Mouse (Mus musculus) cerebellum, adult 9-11 months (tissue): ENCODE results near the gene Hoxc5.

Source experiments
- DNase-seq: peaks from one replicate; pipeline ENCODE4 v3.0.0; 2022

Gene Hoxc5

DNA sequence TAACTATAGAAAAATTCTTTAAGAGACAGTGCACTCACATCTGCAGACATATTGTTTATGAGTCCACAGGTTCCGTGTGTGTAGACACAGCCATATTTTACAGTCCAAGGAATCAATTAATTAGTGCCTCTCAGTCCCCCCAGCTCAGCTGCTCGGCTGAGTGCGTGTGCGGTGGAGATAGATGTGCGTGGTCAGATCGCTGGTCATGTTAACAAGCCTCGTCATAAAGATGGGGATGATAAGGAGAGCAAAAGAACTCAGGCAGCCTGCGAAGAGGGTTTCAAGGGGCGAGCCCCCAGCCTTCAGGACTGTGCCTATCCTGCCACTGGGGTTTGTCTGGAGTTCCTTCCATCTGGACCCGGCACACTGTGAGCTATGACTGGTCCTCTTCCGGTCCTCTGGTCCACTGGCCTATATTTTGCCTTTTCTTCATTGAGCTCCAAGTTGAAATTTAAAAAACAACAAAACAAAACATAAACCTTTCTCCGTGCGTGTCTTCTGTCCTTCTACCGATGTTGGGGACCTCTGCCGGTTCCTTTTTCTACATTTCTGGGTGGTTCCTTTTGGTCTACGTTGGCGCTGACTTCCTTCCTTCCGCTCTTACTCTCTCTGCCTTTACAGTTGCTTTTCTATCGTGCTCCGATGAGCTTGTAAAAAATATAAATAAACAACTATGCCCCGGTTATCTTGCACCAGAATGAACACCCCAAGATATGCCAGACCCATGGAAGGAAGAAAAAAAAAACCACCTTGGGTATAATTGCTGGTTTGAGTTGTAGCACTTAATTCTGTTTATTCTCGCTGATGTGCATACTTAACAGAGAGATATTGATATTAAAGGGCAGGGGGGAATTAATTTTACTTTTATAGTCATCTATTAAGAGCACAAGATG is 21.8 kb upstream of the Hoxc5 start:
- no peak for DNase-seq

DNA sequence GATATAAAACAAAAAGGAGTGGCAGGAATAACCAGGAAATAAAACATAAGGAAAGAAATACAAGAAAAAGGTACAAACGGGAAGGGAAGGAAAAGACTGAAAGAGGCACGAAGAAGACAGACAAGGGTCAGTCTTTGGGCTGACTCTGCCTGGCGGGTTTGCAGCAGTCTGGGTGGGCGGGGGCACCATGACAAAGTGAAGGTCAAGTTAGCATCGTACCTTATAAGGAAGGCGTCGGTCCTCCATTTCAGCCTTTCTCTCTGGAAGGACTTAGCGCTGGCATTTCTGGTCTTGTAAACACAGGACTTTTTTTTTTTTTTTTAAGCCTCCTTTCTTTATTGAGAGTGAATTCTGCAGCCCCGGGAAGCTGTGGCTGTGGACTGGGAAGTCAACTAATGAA is 20.0 kb upstream of the Hoxc5 start:
- DNase-seq = no peak

DNA sequence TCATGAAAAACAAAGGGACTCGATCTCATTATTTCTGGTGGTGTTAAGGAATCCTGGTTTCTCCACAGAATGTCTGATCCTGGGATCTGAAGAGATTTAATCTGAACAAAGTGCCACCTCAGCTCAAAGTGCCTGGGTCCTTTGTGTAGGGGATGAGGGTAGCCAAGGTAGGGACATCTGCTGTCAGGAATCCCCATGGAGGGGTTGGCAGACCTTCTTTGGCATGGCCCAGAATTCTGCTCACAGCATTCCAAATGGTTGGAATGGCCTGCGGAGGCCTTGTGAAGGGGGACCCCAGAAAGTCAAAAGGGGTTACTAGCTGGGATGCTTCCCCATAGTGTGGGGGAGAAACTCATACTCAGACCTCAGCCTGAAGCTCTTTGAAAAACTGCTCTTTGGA is 18.4 kb upstream of the Hoxc5 start:
- no peak for DNase-seq

DNA sequence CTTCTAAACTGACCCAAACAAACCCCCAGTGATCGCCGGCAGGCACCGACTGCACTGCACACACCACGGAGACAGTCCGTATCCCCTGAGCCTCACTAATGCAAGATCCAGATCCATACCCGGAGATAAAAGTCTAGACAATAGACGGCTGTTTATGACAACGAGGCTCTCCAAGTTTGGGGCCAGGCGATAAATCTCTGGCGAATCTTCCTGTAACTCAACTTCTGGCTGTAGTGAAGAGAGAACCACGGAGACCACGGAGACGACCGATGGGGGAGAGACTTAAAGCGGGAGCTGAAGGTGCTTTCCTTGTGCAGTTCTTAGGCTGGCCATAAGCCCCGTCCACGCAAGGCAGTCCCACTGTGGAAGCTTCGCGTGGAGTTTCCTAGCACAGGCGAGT is 17.5 kb upstream of the Hoxc5 start:
- DNase-seq = no peak

DNA sequence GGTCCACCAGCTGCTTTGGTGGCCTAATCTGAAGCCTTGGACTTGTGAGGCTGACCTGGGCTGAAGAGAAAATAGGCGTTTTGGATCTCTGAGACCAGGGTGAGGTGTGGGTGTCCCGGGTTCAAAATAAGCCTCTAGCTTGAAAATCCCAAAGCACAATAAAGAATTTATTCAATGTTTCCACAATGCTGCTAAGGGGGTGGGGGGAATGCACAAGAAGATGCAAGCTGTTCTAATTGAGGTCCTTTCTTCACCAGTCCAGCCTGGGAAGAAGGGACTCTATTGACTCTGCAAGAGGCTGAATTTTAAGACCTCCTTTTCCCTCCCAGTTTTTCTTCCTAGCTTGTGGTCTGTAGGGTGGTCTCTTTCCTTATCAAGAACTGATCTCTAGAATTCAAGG is 16.4 kb upstream of the Hoxc5 start:
- DNase-seq = no peak

DNA sequence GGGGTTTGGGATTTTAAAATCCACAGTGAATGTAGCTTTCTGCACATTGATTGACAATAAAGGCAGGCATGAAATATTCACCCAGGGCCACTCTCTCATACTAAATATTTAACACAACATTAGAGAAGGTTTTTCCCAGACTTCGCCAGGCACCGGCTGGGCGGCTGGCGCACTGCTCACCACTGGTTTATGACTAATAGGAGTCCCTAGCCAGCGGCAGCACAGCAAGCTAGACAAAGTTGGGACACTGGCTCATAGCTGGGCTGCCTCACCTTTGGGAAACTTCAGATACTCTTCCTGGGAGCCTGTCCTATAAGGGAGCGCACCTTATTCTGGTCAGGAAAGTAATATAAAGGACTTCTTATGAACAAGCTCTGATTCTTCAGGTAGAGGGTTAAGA is 13.7 kb upstream of the Hoxc5 start:
- DNase-seq = no peak

DNA sequence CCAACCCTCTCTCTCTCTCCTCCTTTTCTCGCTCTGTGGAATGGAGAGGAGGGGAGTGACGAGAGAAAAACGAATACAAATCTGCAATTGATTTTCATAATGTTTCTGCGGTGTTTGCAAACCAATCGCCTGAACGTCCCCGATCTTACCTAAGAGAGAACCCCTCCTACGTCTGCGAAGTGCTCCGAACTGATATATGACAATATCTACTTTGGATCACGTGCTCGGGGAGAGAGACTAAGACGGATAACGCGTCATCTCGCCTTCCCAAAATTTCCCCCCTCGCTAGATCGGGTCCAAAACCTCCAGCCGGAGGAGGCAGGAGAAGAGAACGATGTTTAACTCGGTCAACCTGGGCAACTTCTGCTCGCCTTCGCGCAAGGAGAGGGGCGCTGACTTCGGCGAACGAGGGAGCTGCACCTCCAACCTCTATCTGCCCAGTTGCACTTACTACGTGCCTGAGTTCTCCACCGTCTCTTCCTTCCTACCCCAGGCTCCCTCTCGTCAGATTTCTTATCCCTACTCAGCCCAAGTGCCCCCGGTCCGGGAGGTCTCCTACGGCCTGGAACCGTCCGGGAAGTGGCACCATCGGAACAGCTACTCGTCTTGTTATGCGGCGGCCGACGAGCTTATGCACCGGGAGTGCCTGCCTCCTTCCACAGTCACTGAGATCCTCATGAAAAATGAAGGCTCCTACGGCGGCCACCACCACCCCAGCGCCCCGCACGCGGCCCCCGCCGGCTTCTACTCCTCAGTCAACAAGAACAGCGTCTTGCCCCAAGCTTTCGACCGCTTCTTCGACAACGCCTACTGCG is 12.8 kb upstream of the Hoxc5 start, which contains the start of gene Hoxc11:
TSS of gene Hoxc11 (plus strand) at position 236 of the 815 bp plus-strand sequence.
- DNase-seq = no peak

DNA sequence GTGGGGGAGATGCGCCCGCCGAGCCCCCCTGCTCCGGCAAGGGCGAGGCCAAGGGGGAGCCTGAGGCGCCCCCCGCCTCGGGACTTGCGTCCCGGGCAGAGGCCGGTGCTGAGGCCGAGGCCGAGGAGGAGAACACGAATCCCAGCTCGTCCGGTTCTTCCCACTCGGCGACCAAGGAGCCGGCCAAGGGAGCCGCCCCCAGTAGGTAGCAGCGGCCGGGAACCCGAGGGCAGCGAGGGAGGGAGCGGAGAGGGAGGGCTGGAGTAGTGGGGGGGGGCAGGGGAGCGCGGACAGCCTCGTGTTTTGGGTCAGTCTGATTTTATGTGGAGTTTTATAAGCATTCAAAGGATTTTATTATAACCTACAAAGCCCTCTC is 12.2 kb upstream of the Hoxc5 start:
- no peak for DNase-seq

DNA sequence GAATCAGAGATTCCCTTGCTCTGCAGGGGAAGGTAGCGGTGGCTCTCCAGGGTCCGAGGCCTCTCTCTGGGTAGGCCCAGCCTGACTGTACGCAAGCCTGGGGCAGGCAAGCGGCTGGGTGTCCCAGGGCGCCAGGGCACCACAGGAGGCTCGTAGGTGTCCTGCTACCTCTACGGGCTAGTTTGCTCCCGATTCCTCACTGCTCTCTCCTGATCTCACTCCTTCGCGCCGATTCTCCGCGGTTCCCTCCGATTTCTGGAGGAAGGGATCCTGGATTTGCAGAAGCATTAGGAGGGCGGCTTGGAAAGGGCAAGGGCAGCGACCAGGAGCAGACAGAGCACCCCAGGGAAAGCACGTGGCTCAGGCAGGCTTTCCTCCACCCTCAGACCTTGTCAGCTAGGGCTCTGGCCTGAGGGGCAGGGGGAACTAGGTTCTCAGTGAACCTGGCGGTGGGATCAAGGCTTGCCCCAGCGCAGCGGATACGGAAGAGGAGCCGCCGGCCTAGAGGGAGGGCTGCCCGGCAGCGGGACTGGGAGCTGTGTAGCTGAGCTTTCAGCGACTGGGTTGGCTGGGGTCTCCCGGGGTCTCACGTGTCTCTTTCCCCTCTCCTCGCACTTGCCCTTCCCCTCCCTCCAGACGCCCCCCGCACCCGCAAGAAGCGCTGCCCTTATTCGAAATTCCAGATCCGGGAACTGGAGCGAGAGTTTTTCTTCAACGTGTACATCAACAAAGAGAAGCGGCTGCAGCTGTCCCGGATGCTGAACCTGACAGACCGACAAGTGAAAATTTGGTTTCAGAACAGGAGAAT is 11.2 kb upstream of the Hoxc5 start:
- no peak for DNase-seq

DNA sequence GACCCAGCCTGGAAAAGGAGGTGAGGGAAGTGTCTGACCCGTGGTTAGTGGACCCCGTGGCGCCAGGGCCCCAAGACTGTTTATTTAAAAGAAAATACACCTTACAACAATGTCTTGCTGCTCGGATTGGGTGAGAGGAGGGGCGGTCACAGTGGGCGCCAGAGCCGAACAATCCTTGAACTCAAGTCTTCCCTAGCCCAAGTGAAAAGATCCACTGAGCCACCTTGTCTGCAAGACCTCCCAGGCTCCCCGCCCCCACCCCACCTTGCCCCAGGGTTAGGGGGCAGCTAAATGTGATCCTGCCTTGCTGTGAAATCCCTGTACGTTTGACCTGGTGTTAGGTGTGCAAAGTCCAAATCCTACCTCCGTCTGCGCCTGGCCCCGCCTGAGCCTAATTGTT is 10.3 kb upstream of the Hoxc5 start:
- no peak for DNase-seq

DNA sequence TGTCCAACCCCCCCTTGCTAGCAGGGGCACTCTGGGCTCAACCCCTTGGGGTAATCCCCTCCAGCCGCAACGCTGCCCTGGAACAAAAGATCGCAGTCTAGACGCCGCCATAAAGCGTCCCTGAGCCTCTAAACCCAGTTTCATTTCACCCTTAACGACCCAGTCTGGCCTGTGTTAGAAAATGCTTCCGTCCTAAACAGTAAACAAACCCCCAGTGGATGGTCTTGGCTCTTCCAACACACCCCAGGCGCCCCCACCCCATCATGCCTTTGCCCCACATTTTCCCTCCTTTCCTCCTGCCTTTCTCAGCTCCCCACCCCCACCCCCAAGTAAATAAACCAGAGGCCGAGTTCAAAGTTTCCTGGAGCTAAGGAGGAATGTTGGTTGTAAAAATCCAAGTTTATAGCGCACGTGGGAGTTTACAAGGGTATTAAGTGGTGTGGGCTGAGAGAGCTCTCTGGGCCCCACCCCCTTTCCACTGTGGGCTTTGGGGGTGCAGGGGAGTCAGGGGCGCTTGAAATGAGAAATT is 7.5 kb upstream of the Hoxc5 start:
- no peak for DNase-seq

DNA sequence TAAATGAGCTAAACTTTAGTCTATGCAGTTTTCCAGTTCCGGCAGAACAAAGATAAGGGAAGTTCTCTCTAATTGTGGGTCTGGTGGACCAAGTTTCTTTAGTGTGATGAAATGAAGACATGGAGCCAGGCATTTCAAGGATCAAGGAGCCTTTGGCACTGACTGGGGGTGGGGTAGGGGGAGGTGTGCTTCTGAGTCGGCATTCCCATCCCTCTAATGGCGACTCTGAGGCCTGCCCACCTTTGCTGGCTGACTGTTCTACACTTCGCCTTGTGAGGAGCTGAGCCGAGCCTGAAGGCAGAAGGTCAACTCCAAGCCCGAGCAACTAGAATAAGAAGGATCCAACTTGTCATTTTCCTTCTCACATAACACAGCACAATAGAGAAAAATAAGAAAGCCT is 5.5 kb upstream of the Hoxc5 start:
- DNase-seq = no peak

DNA sequence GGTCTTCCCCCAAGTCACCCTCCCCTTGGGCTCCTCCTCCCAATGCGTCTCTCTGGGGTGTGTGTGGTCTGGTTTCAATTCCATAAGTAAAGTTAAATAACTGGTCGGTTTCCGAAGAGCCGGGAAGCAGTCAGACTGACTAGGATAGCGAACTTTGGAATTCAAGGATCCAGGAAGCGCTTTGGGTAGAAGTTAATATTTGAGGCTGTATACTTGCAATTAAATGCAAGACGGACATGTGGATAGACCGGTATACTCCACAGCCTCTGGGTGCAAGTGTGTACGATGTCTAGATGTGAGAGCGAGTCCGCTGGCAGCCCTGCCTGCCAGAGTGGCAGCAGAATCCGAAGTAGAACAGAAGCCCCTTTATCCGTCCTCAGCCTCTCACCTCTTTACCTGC is 4.8 kb upstream of the Hoxc5 start:
- DNase-seq = no peak

DNA sequence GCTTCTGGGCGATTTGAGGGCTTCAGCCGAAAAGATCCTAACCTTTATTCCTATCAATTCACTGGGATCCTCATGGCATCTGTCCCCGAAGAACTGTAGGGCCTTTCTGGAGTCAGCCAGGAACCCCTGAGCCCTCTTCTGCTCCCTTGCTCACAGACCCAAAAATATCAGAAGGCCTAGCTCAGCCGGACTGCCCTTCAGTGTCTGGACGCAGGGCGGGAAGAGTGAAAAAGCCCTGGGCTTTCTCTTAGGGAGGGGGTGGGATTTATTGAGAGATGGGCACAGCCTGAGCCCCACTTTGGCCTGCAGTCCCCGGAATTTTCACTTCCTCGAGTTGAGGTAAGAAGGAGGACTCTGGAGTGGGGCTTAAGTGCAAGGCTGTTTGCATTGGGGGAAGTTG is 4.0 kb upstream of the Hoxc5 start:
- DNase-seq = no peak

DNA sequence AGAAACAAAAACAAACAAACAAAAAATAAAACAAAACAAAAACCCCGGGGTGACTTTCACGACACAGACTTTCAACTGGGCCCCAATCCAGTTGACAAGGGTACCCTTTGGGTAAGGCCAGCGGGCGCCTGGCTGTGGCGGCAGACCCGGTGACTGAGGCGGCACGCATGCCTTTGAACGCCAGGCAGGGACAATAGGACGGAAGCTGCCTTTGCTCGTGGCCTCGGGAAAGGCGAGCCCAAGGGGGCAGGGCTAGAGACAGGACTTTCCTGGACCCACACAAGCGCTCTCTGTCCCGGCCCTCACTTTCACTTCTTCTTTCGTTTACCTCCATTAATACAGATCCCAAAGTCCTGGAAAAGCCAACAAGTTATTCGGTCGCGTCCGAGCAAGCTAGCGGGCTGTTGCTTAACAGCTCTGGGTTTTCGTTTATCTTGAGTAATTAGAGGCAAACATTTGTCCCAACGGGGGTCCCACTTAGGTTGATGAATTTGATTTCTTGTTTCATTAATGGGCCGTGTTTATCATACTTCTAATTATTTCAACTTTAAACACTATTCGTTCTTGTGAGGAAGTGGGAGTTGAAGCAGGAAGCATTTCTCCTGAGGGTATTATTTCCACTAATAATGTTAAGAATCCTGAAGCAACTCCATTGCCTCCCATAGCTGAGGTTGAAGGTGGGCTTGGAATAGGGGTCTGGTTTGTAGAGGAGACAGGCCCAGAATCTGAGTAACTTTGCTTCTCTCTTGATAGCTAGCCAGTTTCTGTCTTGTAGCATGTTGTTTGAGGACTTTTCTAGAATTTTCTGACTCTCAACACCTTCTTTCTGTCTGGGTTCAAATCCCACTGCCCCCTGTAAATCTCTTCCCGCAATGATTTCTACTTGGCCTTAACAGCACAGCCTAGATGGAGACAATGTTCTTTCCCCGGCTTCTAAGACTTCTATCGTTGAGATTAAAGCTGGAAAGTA is 3.3 kb upstream of the Hoxc5 start:
- no peak for DNase-seq

DNA sequence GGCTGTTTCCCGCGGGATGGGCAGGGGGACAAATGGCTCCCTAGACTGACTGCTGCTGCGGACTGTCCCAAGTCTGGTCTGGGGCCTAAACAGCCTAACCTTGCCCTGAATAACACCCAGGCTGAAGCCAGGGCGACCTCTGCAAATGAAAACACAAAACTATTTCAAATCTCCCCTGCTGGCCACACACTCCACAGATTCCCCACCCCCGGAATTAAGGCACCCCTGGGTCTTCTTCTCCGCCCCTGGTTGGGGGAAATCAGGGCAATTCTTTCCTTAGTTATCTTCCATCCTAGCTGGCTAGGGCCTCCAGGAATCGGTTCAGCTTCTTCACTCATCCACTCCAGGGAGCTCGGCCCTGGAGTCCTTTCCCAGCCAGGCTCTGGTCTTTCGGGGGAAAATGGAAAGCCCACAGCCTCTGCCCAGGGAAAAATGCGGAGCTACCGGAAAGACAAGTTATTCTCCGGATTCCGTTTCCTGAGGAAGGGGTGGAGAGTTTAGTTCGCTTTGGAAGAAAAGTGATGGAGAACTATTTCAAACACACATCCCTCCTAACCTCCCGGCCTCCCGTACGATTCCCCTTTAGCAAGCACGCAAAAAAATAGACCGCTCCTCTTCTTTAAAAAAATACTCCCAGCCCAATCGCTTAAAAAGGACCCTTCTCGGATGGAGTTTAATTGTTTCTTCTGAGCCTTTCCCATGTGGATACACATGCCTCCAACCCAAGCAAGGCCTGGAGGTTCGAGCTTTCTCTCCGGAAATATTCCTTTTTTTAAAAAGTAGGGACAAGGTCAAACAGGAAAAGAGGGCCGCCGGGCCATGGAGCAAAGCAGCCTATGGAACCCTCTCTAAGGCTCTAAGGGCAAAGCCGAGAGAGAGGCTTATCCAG is 2.0 kb upstream of the Hoxc5 start:
- DNase-seq = no peak

DNA sequence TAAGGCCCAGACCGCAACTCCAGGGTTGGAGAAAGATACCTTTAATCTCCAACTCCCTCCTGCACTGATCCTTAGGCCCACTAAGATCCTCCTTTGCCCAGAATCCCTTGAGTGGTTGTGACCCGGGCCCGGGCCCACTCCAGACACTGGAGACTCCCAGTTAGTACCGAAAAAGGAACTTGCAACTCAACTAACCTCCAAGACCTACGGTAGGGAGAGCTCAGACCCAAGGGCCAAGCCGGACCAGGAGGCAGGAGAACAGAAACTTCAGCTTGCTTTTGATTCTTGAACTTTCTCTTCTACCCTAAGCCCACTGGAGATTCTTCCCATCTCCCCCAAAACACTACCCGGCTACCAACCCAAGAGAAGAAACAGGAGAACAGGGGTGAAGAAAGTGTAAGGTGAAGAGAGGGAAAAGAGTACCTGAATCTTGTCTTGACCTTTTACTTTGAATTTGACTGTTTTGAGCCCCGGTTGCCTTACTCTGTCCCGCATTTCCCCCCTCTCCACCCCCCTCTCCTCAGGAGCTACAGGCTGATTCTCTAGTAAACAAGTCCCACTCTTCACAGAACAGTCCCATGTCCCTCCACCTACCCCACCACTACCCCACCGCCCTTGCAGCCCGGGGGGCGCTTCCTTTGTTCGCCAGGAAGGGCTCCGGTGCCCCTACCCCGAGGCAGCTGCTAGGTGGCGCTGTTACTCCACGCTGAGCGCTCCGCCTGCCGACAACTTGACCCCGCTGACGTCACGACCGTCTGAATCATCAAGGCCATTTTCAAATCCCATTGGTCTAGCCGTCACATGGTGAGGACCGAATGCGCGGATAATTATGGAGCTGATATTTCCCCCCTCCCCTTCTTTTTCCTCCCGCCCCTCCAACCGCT is 1.1 kb upstream of the Hoxc5 start:
- no peak for DNase-seq

DNA sequence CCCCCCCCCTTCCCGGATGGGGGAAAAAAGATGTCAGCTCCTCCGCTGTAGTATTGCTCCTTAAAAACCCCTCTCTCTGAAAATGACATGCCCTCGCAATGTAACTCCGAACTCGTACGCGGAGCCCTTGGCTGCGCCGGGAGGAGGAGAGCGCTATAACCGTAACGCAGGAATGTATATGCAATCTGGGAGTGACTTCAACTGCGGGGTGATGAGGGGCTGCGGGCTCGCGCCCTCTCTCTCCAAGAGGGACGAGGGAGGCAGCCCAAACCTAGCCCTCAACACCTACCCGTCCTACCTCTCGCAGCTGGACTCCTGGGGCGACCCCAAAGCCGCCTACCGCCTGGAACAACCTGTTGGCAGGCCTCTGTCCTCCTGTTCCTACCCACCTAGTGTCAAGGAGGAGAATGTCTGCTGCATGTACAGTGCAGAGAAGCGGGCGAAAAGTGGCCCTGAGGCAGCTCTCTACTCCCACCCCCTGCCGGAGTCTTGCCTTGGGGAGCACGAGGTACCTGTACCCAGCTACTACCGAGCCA is 399 bp upstream of the Hoxc5 start, which contains the start of gene Hoxc10:
TSS of gene Hoxc10 (plus strand) at position 21 of the 536 bp plus-strand sequence.
- DNase-seq = no peak
